Mouse (Mus musculus) bone marrow macrophage, adult 2 months (primary cell): ENCODE data around the gene Apoc3.

Experiments
- CTCF ChIP-seq: IDR thresholded peaks from 2 replicates; pipeline ENCODE4 v1.5.1; 2012; ENCODE audit warnings: low read depth, mild to moderate bottlenecking, low read length, moderate library complexity
- POLR2A ChIP-seq: IDR thresholded peaks from 2 replicates; pipeline ENCODE4 v1.6.1; 2012; ENCODE audit warnings: mild to moderate bottlenecking, low read depth, low read length, borderline replicate concordance

- TF ChIP-seq POLR2A = no peak
- TF ChIP-seq CTCF = no peak
Measured at GRCm38 (mm10) chr9:46191644-46192043, 43.8 kb downstream of the Apoc3 start.
